Mouse (Mus musculus): Measurements from ENCODE around the gene Rnf182.

- TF ChIP-seq CTCF (IDR thresholded peaks at IDR 0.05; ENCODE audit: borderline replicate concordance, insufficient read depth, low read length): no peak
- TF ChIP-seq POLR2A (IDR thresholded peaks at IDR 0.05; ENCODE audit: low read depth, low read length): no peak
Observed at GRCm38 (mm10) chr13:43715466-43715865, 100.0 kb downstream of the Rnf182 start.
